Mouse (Mus musculus) thymus, adult 2 months (tissue): Measurements from ENCODE around the gene Grhl3. TPM values are rescaled to one million over a fixed set of nuclear protein-coding genes. Genes with fewer than 3 reads are reported as not detected.

Experiments used
- DNase-seq: peaks from one replicate; pipeline ENCODE4 v3.0.0; 2021
- H3K27ac ChIP-seq: fragments of 200-500 bp; 2 replicates; pipeline ENCODE4 v1.5.1; 2012; ENCODE audit warnings: low read length, control low read depth; ENCODE audit not compliant: control insufficient read depth, insufficient read depth
- H3K27me3 ChIP-seq: fragments of 200-500 bp; 2 replicates; pipeline ENCODE4 v1.6.1; 2012; ENCODE audit warnings: mild to moderate bottlenecking, low read length, moderate library complexity, mixed read lengths; ENCODE audit not compliant: control insufficient read depth, insufficient read depth
- H3K36me3 ChIP-seq: fragments of 200-500 bp; 2 replicates; pipeline ENCODE4 v1.6.1; 2012; ENCODE audit warnings: mild to moderate bottlenecking, low read length, moderate library complexity; ENCODE audit not compliant: control insufficient read depth, insufficient read depth
- H3K4me1 ChIP-seq: fragments of 200-500 bp; replicated peaks from 2 replicates; pipeline ENCODE4 v1.6.1; 2012; ENCODE audit warnings: low read length; ENCODE audit not compliant: control insufficient read depth, insufficient read depth
- H3K4me3 ChIP-seq: fragments of 200-500 bp; 2 replicates; pipeline ENCODE4 v1.5.1; 2012; ENCODE audit warnings: mild to moderate bottlenecking, low read length, control low read depth, moderate library complexity; ENCODE audit not compliant: control insufficient read depth, insufficient read depth
- CTCF ChIP-seq: fragments of 200-500 bp; IDR thresholded peaks from 2 replicates; pipeline ENCODE4 v1.5.1; 2012; ENCODE audit warnings: mild to moderate bottlenecking, control low read depth, low read length, moderate library complexity, borderline replicate concordance; ENCODE audit not compliant: control insufficient read depth, poor library complexity, insufficient read depth; ENCODE audit errors: extremely low read depth
- POLR2A ChIP-seq: fragments of 200-500 bp; IDR thresholded peaks from 2 replicates; pipeline ENCODE4 v1.6.1; 2012; ENCODE audit warnings: mild to moderate bottlenecking, low read length, control low read depth, moderate library complexity; ENCODE audit not compliant: control insufficient read depth, poor library complexity, insufficient read depth; ENCODE audit errors: extremely low read depth
- WGBS: fragments of 180-500 bp; shearing (Covaris S2); methylation state at CpG from one replicate; pipeline ENCODE4 v1.1.7; 2018; 5-methylcytosine and 5-hydroxymethylcytosine counted together
- polyA plus RNA-seq: library from polyadenylated mRNA; depleted of rRNA; stranded (reverse); fragments of >200 nt; gene quantifications from 2 replicates; pipeline ENCODE4 v1.2.3, GENCODE M21; 2012

Grhl3 gene
- polyA plus RNA-seq, 1 experiment: 0.80 TPM

- DNase-seq: no peak
- no peak for TF ChIP-seq POLR2A
- no peak for TF ChIP-seq CTCF
- Histone ChIP-seq H3K4me1 (peaks cover 44% of the 10 kb centered on the region), H3K27me3 (0 out of 2 replicates have a peak, but pooled peaks cover 5% of the 10 kb centered on the region), H3K4me3 (no peak overlapping the region), H3K27ac (no peak overlapping the region), H3K36me3 (no peaks in the 10 kb centered on the region)
- 52% methylated on average over 8 of the region's 8 CpGs for WGBS
Measured at GRCm38 (mm10) chr4:135567484-135567883, 5.9 kb downstream of the Grhl3 start.

- H3K4me3 ChIP-seq: no peak overlapping the region
- no peak for TF ChIP-seq POLR2A
- no peak for TF ChIP-seq CTCF
- no peak overlapping the region for H3K27ac ChIP-seq
- H3K36me3 ChIP-seq: no peaks in the 10 kb centered on the region
- WGBS: 25% methylated on average over 11 of the region's 11 CpGs
- 0 out of 2 replicates have a peak, but pooled peaks cover 5% of the 10 kb centered on the region for H3K27me3 ChIP-seq
- no peak for DNase-seq
- peaks cover 40% of the 10 kb centered on the region for H3K4me1 ChIP-seq
Measured at GRCm38 (mm10) chr4:135567042-135567441, 6.4 kb downstream of the Grhl3 start.

GRCm38 (mm10) chr4:135565400-135565799 is 8.0 kb downstream of the Grhl3 start:
- Histone ChIP-seq H3K4me3 (no peak overlapping the region), H3K4me1 (peaks cover 27% of the 10 kb centered on the region), H3K36me3 (no peaks in the 10 kb centered on the region), H3K27ac (no peak overlapping the region), H3K27me3 (0 out of 2 replicates have a peak, but pooled peaks cover 5% of the 10 kb centered on the region)
- WGBS: 94% methylated on average over 9 of the region's 9 CpGs
- DNase-seq: no peak
- TF ChIP-seq POLR2A (no peak), CTCF (no peak)

- Histone ChIP-seq H3K36me3 (no peaks in the 10 kb centered on the region), H3K4me1 (peaks cover 14% of the 10 kb centered on the region), H3K27ac (no peak overlapping the region), H3K4me3 (no peak overlapping the region), H3K27me3 (0 out of 2 replicates have a peak, but pooled peaks cover under 1% of the 10 kb centered on the region)
- 21% methylated on average over 2 of the region's 2 CpGs for WGBS
- DNase-seq: no peak
- TF ChIP-seq POLR2A (no peak), CTCF (no peak)
Measured at GRCm38 (mm10) chr4:135563794-135564193, 9.6 kb downstream of the Grhl3 start.

GRCm38 (mm10) chr4:135549323-135549722 is 24.1 kb downstream of the Grhl3 start:
- H3K27me3 ChIP-seq: no peaks in the 10 kb centered on the region
- TF ChIP-seq POLR2A (no peak), CTCF (no peak)
- no peak for DNase-seq
- no peak overlapping the region for H3K27ac ChIP-seq
- H3K4me3 ChIP-seq: no peak overlapping the region
- WGBS: 76% methylated on average over 6 of the region's 6 CpGs
- H3K4me1 ChIP-seq: peaks cover 11% of the 10 kb centered on the region
- no peaks in the 10 kb centered on the region for H3K36me3 ChIP-seq

- Histone ChIP-seq H3K4me3 (no peak overlapping the region), H3K4me1 (peaks cover 11% of the 10 kb centered on the region), H3K27me3 (no peaks in the 10 kb centered on the region), H3K36me3 (no peaks in the 10 kb centered on the region), H3K27ac (no peak overlapping the region)
- DNase-seq: no peak
- WGBS: 83% methylated on average over 9 of the region's 9 CpGs
- TF ChIP-seq POLR2A (no peak), CTCF (no peak)
Measured at GRCm38 (mm10) chr4:135548521-135549077, 24.8 kb downstream of the Grhl3 start.
